Mouse (Mus musculus): ENCODE measurements around the gene Cfap206.

DNA sequence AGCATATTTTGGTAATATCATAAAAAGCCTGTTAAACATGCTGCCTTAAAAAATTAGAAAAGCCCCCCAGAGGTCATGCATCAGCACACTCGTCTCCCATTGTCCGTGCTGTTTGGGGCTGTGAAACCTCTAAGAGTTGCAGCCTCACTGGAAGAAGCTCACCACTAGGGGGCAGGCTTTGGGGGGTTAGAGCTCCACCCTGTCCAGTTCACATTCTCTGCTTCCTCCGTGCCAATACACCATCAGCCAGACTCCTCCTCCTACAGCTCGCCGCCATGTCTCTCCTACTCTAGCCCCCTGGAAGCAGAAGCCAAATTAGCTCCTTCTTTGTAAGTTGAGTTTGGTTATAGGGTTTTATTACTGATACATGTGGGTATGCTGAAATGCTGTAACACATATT is 28.5 kb downstream of the Cfap206 start:
- TF ChIP-seq POLR2A (IDR thresholded peaks at IDR 0.05; ENCODE audit: borderline replicate concordance, extremely low read depth, insufficient read depth, insufficient read length, poor library complexity, severe bottlenecking) (no peak), CTCF (IDR thresholded peaks at IDR 0.05; ENCODE audit: borderline replicate concordance, extremely low read depth, insufficient read depth, insufficient read length) (peak; percentile 60)

Data from brain, embryonic 14.5 days (tissue).